Mouse (Mus musculus): ENCODE data around the gene Vwa3a.

Vwa3a gene

DNA sequence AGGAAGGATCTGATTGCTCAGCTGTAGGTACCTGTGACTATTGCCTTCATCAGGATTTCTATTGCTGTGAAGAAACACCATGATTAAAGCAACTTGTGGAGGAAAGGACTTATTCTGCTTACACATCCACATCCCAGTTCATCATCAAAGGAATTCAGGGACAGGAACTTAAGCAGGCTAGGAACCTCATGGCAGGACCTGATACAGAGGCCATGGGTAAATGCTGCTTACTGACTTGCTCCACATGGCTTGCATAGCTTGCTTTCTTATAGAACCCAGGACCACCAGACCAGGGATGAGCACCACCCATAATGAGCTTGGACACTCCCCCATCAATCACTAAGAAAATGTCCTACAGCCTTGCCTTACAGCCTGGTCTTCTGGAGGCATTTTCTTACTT lies 9.4 kb downstream of the Vwa3a start:
- DNase-seq = no peak

DNA sequence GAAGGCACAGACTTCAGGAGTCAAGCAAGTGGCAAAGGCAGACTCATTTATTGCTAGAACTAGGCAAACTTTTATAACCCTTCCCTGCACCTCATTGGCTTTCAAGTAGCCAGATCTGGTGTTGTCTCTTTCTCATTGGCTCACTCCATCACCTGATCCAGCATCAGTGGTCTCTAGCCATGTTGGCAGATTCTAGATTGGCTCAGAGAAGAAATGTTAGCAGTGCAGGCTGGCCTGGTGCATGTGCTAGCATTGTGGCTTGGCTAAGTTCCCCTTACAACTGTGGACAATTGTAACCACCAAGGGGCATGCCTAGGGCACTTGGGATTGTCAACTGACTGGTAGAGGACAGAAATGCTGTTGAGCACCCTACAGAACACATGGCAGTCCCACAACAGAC lies 12.2 kb downstream of the Vwa3a start:
- no peak for DNase-seq

DNA sequence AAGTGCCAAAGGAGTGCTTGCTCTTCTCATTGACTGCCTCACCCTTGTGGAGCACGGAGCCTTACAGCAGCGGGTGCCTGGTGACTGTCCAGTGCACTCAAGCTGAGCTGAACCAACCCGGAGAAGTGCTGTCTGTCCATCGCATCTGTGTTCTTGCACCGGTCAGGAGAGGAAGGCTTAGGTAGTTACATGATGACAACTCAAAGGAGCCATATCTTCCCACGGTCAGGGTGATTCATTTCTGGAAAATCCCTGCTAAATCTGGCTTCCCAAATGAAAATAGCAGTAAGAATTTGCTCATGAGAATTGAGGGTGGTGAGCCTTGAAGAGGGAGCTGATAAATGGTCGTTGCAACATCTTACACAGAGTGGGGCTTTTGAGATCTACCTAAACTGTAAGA lies 12.8 kb downstream of the Vwa3a start:
- DNase-seq = no peak

DNA sequence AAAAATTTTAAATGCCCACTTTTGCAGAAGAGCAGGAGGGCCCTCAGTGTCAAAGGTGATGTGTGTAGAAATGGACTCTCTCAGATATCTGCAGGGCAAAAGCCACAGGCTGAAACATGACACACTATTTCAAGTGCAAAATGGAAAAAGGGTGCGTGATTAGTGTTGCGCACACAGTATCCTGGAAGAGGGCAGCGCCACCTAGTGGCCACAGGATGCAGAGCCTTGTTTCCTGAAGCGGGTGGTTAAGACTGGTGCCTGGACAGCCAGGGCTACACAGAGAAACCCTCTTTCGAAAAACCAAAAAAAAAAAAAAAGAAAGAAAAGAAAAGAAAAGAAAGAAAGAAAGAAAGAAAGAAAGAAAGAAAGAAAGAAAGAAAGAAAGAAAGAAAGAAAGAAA lies 15.6 kb downstream of the Vwa3a start:
- DNase-seq = peak; percentile 79 to 92

DNA sequence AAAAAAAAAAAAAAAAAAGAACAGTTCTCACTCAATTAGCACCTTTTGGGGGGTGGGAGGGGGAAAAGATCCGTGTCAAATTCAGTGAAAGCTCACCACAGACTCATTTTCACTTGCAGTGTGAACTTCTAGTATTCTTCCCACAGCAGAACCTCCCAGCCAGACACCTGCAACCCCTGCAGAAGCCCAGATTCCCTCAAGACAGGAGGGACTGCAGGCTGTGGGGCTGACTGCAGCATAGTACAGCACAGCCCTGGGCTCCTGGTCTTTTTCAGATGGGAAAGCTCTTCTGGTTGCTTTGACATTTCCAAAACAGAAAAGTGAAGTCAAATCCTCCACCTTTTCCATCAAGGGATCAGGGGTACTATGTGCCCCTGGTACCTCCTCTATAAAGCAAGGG lies 28.3 kb downstream of the Vwa3a start:
- no peak for DNase-seq

DNA sequence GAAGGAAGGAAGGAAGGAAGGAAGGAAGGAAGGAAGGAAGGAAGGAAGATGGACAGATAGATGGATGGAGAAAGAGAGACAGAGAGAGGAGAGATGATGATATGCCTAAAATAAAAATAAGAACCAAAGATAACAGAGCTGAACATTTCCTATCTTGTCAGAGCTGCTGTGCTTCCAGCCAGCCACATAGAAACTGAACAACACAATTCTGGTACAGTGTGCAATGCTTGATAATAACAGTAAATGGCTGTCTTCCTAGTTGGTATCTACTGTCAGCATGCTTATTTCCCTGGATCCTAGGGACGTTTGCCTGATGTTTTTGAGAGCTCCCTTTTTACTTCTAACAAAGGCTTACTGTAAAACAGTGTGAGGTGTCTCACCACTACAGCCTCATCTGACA lies 32.3 kb downstream of the Vwa3a start:
- no peak for DNase-seq

DNA sequence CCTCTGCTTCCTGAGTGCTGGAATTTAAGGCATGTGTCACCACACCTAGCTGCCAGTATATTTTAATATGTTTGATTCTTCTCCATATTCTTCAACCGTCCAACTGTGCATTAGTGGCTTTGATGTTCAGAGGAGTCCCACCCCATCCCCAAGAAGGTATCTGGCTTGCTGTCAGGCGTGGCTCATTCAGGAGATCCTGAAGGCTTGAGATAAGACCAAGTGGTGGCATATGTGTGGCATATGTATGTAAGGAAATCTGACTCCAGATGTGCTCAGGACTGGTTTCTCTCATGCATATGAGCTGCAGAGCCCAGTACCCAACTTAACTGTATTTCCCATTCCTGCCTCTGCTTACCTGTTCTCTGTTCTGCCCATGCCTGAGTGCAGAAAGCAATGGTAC lies 38.9 kb downstream of the Vwa3a start:
- DNase-seq = no peak

GRCm38 (mm10) chr7:120795544-120795943 lies 56.4 kb downstream of the Vwa3a start:
- no peak for DNase-seq

DNA sequence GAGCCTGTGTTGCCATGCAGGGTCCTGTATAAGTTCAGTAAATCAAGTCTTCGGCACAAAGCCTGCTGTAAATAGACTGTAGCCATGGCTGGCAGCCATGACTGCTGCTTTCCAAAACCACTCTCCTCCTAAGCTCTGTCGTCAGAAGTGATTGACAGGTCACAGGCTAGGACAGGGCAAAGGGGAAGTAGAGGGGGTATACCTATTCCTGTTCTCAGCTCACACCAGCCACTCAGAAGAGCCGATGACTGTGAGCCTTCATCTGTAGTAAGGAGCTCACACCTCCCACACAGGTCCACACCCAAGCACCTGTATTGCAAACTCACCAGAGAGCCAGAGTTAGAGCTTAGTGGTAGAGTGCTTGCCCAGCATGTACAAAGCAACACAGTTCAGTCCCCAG lies 57.3 kb downstream of the Vwa3a start:
- no peak for DNase-seq

GRCm38 (mm10) chr7:120803268-120803667 lies 64.2 kb downstream of the Vwa3a start:
- no peak for DNase-seq

DNA sequence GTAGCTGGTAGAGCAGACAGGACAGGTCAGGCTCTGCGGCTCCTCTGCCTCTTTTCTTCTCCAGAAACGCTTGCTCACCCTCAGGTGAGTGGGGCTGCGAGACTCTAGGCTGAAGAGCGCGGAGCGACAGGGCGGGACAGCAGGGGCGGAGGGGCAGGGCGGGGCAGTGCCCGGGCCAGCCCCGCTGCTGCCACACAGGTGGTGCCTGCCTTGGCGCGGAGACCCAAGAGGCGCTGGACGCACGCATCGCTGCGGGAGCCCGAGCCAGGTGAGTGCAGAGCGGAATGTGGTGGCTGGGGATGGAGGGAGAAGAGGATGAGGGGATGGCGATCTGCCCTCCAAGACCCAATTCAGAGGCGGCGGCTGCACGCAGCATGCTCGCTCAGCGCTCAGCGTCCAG lies 70.6 kb downstream of the Vwa3a start:
- peak in 1 of 2 experiments; percentile 31 for DNase-seq

- no peak for DNase-seq
These were observed 72.8 kb downstream of the Vwa3a start, which contains the start of gene Gm5737 for GRCm38 (mm10) chr7:120811834-120812415. Gene Gm5737 (plus strand): TSS chr7:120812365.

DNA sequence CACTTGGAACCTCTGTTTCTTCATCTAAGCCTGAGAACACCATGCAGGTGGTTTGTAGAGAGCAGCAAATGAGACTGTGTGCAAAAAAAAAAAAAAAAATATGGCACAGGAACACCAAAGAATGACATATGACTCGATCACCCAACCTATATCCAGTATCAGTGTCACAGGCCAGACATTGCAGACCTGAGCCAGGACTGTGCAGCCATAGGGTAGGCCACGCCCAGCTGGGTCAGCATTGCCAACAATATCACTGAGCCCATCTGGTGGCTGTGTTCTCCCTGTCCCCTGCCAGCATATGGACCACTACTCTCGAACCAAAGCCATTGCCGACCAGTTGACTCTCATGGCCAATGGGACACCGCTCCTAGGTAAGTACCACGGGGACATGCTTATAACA lies 78.4 kb downstream of the Vwa3a start:
- DNase-seq = no peak

- no peak for DNase-seq
These were observed 80.3 kb downstream of the Vwa3a start for GRCm38 (mm10) chr7:120819386-120819785.

DNA sequence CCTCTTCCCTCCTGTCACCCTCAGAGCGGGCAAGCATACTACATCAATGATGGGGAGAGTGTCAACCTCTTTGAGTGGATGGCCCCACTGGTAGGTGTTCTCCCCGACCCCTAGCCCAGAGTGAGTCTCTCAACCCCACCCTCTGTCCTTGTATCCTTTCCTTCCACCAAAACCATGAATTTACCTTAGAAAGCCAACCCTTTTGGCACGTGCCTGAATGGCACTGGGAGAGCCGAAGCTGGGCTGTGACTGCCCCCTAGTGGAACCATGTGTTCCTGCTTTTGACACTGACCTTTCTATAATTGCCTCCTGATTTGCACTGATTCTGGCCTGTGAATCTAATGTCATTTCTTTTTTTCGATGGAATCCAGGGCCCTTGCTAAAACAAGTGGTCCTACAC lies 84.1 kb downstream of the Vwa3a start:
- DNase-seq = peak; percentile 62 to 85

DNA sequence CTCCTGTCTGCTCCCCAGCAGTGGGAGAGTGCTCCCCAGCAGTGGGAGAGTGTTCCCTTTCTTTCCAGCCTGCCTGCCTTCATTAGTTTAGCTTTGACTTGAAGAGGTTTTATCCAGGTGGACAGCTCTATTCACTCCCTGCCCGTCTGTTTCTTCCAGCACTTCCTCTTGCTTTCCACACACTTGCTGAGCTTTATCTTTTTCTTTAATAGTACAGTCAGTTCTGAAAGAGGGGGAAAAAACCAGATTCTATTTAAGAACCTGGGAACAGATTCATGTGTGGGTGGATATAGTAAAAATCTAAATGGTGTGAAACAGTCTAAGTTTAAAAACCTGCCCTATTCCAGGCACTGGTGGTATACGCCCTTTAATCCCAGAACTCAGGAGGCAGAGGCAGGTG lies 86.0 kb downstream of the Vwa3a start:
- DNase-seq = no peak

DNA sequence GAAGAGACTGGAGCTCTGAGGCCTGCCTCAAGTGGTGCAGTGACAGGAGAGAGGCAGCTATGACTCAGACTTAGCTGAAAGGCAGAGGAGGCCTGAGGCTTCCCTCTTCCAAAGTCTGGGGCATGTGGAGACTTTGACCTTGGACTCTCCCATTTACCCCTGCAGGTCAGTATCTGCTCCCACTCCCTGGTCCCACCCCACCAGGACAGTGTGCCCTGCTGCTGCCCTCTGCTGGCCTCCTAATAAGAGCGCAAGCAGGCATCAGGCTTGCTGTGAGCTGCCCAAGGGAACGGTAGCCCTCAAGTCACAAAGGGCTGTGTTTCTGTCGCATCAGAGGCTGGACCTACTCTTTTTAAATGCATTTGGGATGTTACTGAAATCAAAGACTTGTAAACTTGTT lies 87.3 kb downstream of the Vwa3a start:
- DNase-seq = peak; percentile 24 to 82

DNA sequence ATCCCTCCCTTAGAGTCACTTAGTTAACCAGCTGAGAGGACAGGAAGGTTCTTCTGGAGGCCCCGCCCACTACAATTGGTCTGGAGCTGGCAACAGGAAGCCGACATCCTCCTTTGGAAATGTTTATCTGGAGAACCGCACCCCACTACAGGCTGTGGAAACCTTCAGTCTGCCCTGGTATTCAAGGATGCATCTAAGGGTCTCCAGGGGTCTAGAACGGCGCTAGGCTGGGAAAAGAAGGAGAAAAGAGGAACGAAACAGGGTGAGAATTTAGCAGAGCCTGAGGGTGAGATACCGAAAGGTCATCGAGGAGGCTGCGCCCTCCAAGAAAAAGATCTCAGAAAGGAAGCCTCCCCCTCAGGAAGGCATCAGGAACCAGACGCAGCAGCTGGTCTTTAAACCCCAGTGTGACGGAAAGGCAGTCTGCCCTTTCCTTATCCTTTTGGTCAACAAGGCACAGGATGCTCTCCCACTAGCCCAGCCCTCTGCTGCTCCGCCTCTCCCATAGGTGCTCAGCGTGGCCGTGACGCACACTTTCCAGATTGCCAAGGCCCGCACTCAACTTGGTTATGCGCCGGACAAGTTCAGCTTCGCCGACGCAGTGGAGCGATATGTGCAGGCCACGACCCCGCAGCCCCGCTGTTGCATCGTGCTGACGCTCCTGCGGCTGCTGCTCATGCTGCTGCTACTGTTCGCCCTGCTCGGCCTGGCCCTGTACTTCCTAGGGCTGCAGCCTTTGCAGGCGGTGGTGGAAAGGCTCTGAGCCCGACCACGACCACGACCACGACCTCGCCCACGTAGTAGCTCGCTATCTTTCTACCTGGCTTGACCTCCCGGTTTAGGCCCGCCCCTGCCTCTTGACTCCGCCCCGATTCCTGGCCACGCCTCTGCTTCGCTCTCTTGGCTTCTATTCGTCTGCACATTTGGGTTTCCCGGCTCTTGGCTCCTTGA lies 91.6 kb downstream of the Vwa3a start:
- DNase-seq = peak; percentile 82 to 91

- no peak for DNase-seq
These were observed 95.3 kb downstream of the Vwa3a start for GRCm38 (mm10) chr7:120834426-120834825.

DNA sequence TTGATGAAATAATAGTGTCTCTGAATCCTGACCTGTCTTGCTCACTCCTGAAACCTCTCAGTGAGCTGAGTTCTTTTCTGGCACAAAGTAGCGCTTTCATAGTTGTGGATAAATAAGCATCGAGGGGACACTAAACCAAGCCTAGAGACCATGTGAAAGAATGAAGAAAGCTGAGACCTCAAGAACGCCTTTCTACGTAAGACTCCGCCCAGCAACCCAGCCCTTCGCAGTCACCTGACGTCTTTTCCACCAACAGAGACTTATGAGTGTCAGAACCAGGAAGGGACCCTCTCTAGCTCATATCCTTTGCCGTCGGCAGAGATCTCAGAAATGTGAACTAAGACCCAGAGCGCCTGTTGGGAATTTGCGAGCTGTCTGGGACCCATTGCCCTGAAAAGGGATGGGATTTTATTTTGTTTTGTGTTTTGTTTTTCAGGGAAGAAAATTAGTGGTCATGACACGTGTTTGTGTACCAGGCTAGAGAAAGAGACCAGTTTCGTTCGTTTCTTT lies 95.8 kb downstream of the Vwa3a start:
- DNase-seq = peak; percentile 78 to 80

GRCm38 (mm10) chr7:120835449-120836359 lies 96.6 kb downstream of the Vwa3a start:
- DNase-seq = peak; percentile 95 to 96

DNA sequence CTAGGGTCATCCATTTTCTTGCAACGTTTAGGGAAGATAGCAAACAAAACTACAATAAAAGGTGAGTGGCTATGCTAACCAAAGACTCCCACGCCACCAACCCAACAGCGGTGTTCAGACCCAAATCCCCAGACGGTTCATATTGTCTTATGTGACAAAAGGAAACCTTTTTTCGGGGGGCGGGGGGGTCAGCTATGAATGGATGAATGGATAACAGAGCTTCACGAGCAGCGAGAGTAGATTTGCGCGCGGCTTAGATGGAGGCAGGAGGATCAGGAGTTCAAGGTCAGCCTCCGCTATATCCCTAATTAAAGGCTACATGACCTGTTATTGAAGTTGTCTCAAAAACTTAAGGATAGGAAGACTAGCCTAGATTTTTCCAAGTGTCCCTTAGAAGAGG lies 97.2 kb downstream of the Vwa3a start:
- DNase-seq = peak in 1 of 2 experiments; percentile 38

Data from kidney, postnatal 36 days (tissue).